Mouse (Mus musculus) C2C12 (cell line): ENCODE results near the gene Blm. TPM values are rescaled to one million over a fixed set of nuclear protein-coding genes. Genes with fewer than 3 reads are reported as not detected.
A peak's percentile ranks its signal among the peaks of the same experiment; 100 is the strongest.

Experiments used
- H3K27me3 ChIP-seq: one replicate; pipeline ENCODE4 v1.6.1; 2011; ENCODE audit not compliant: control insufficient read depth, insufficient read depth, insufficient read length
- H3K36me3 ChIP-seq: one replicate; pipeline ENCODE4 v1.6.1; 2011; ENCODE audit not compliant: control insufficient read depth, insufficient read depth
- H3K4me3 ChIP-seq: one replicate; pipeline ENCODE4 v1.5.1; 2011; ENCODE audit warnings: mild to moderate bottlenecking, control low read depth; ENCODE audit not compliant: poor library complexity, insufficient read depth, severe bottlenecking
- H3K79me2 ChIP-seq: one replicate; pipeline ENCODE4 v1.6.1; 2011; ENCODE audit not compliant: control insufficient read depth, insufficient read depth
- H3K79me3 ChIP-seq: one replicate; pipeline ENCODE4 v1.6.1; 2011; ENCODE audit warnings: low read depth, control low read depth
- H3ac ChIP-seq: one replicate; pipeline ENCODE3; 2011; ENCODE audit warnings: low read depth; ENCODE audit not compliant: control insufficient read depth, insufficient read length
- CEBPB ChIP-seq: IDR thresholded peaks from one replicate; pipeline ENCODE4 v1.6.1; 2011; ENCODE audit warnings: low read depth, mild to moderate bottlenecking, control low read depth, moderate library complexity
- CTCF ChIP-seq: IDR thresholded peaks from one replicate; pipeline ENCODE4 v1.5.1; 2011; ENCODE audit not compliant: control insufficient read depth, insufficient read depth, insufficient read length
- FOSL1 ChIP-seq: IDR thresholded peaks from one replicate; pipeline ENCODE4 v1.8.0; 2011; ENCODE audit warnings: mild to moderate bottlenecking, low read length; ENCODE audit not compliant: poor library complexity, insufficient read depth, severe bottlenecking
- MAX ChIP-seq: IDR thresholded peaks from one replicate; pipeline ENCODE4 v1.6.1; 2011; ENCODE audit warnings: mild to moderate bottlenecking, control low read depth
- MYOD1 ChIP-seq: IDR thresholded peaks from one replicate; pipeline ENCODE4 v1.6.1; 2011; ENCODE audit warnings: low read depth; ENCODE audit not compliant: control insufficient read depth, insufficient read length
- MYOG ChIP-seq: IDR thresholded peaks from one replicate; pipeline ENCODE4 v1.6.1; 2011; ENCODE audit not compliant: control insufficient read depth, insufficient read length; ENCODE audit errors: extremely low read depth
- USF1 ChIP-seq: IDR thresholded peaks from one replicate; pipeline ENCODE4 v1.6.1; 2011; ENCODE audit warnings: low read depth, mild to moderate bottlenecking, control low read depth, moderate library complexity
- polyA plus RNA-seq: library from polyadenylated mRNA; unstranded; fragments of >200 nt; fragmentation: generic; extraction: Trizol; gene quantifications from one replicate; pipeline ENCODE4 v1.2.1, GENCODE M21; 2012; ENCODE audit warnings: missing spikeins

Blm gene
- polyA plus RNA-seq, 1 experiment, result 2.6 TPM

- TF ChIP-seq FOSL1, result no peak
- Histone ChIP-seq H3K4me3 (no peak overlapping the region), H3K79me3 (no peaks in the 10 kb centered on the region), H3K27me3 (peaks cover 27% of the 10 kb centered on the region), H3K36me3 (no peaks in the 10 kb centered on the region), H3K79me2 (no peaks in the 10 kb centered on the region), H3ac (no peak overlapping the region)
Observed at GRCm38 (mm10) chr7:80576626-80577025, 41.7 kb upstream of the Blm start.

- Histone ChIP-seq H3K79me2 (no peaks in the 10 kb centered on the region), H3ac (no peak overlapping the region), H3K36me3 (no peaks in the 10 kb centered on the region), H3K27me3 (peaks cover 33% of the 10 kb centered on the region), H3K4me3 (no peak overlapping the region), H3K79me3 (no peaks in the 10 kb centered on the region)
- TF ChIP-seq MYOD1 (no peak), CTCF (no peak)
Observed at GRCm38 (mm10) chr7:80575750-80576149, 40.8 kb upstream of the Blm start.

GRCm38 (mm10) chr7:80573076-80573475, 38.2 kb upstream of the Blm start:
- Histone ChIP-seq H3K27me3 (peaks cover 41% of the 10 kb centered on the region), H3K79me2 (no peaks in the 10 kb centered on the region), H3ac (no peak overlapping the region), H3K79me3 (no peaks in the 10 kb centered on the region), H3K4me3 (no peak overlapping the region), H3K36me3 (no peaks in the 10 kb centered on the region)
- no peak for TF ChIP-seq MAX
- no peak for TF ChIP-seq MYOD1
- no peak for TF ChIP-seq CEBPB
- TF ChIP-seq FOSL1, result no peak
- no peak for TF ChIP-seq MYOG
- TF ChIP-seq USF1, result no peak
- TF ChIP-seq CTCF, result no peak

GRCm38 (mm10) chr7:80567982-80568381, 33.1 kb upstream of the Blm start:
- Histone ChIP-seq H3ac (no peak overlapping the region), H3K79me2 (no peaks in the 10 kb centered on the region), H3K4me3 (no peak overlapping the region), H3K27me3 (peaks cover 36% of the 10 kb centered on the region), H3K79me3 (no peaks in the 10 kb centered on the region), H3K36me3 (no peaks in the 10 kb centered on the region)
- TF ChIP-seq USF1 (no peak), CTCF (no peak), FOSL1 (no peak), MYOG (no peak), MAX (no peak), CEBPB (no peak), MYOD1 (no peak)

- Histone ChIP-seq H3K27me3 (peaks cover 4% of the 10 kb centered on the region), H3K4me3 (no peak overlapping the region), H3K79me2 (no peaks in the 10 kb centered on the region), H3K36me3 (no peaks in the 10 kb centered on the region), H3ac (no peak overlapping the region), H3K79me3 (no peaks in the 10 kb centered on the region)
- TF ChIP-seq MYOG (no peak), CTCF (no peak), FOSL1 (no peak), CEBPB (peak; percentile 8), MAX (no peak), USF1 (no peak)
Observed at GRCm38 (mm10) chr7:80561931-80562330, 27.0 kb upstream of the Blm start.

GRCm38 (mm10) chr7:80561271-80561670, 26.4 kb upstream of the Blm start:
- no peak for TF ChIP-seq USF1
- no peak for TF ChIP-seq CEBPB
- TF ChIP-seq MAX, result no peak
- TF ChIP-seq CTCF, result no peak
- TF ChIP-seq MYOD1, result no peak
- no peak for TF ChIP-seq FOSL1
- no peak for TF ChIP-seq MYOG
- H3K79me3 ChIP-seq, result no peaks in the 10 kb centered on the region
- no peak overlapping the region for H3K4me3 ChIP-seq
- H3K79me2 ChIP-seq, result no peaks in the 10 kb centered on the region
- H3K27me3 ChIP-seq, result peaks cover 1% of the 10 kb centered on the region
- no peak overlapping the region for H3ac ChIP-seq
- no peaks in the 10 kb centered on the region for H3K36me3 ChIP-seq
